Mouse (Mus musculus): Measurements from ENCODE around the gene Htr1f. TPM values are rescaled to one million over a fixed set of nuclear protein-coding genes. Genes with fewer than 3 reads are reported as not detected.
"Not testable (repeated sequence)": the region's sequence is repeated elsewhere in the genome, so short reads cannot be mapped to it uniquely, and the experiment has no call there.

The Htr1f gene
- 0.18 and 0.39 TPM in 2 replicates for polyA plus RNA-seq (2016; fragmentation: Nextera tagmentation; extraction: Ambion mirVana)

DNA sequence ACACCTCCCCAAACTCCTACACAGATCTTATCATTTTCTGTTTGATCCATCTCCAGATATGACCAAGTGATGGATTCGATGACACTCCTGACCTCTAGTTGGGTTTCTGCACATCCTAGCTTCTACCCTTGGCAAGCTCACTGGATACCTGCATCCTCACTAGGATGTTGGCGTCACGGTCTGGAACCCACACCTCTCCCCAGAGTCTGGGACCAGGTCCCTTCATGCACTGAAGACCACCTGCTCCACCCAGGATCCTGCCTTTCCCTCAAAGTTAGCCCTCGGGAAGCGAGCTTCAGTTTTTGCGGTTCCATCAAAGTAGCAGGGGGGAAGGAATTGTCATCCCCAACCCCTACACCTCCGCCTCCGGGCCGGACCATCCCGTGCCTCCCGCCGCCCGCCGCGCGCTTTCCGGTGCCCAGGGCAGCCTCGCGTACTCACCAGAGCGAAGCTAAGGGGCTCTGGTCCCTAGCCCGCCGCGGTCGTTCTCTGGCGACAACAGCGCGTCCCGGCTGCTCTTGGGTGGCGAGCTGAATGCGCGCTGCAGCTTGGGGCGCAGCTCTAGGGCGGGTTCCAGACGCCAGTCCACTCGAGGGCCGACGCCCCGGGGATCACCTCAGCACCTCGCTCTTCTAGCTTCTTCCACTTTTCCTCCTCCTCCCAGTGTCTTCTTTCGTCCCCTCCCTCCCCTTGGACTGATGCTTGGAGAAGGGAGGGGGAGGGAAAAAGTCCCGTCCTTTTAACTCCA, at the start of gene Htr1f:
Gene Htr1f, minus strand, starts transcription at position 671 of the 748 bp plus-strand sequence.
- peak; percentile 87 for ATAC-seq (ENCODE audit: low FRiP score, low read depth)
- H3K36me3 ChIP-seq: no peaks in the 10 kb centered on the region
- no peak within 1 kb of the TSS for H3K27ac ChIP-seq (replicated peaks)
- peak within 1 kb of the TSS; percentile 49 for H3K9ac ChIP-seq (replicated peaks)
- peaks cover 24% of the 10 kb centered on the region for H3K27me3 ChIP-seq
- H3K4me1 ChIP-seq: 0 out of 2 replicates have a peak, but pooled peaks cover 3% of the 10 kb centered on the region
- H3K9me3 ChIP-seq: no peaks in the 10 kb centered on the region
- WGBS: 5% methylated on average over 41 of the region's 41 CpGs
- H3K4me3 ChIP-seq: peak within 1 kb of the TSS; percentile 44
- peak within 1 kb of the TSS; percentile 85 for H3K4me2 ChIP-seq (replicated peaks)

DNA sequence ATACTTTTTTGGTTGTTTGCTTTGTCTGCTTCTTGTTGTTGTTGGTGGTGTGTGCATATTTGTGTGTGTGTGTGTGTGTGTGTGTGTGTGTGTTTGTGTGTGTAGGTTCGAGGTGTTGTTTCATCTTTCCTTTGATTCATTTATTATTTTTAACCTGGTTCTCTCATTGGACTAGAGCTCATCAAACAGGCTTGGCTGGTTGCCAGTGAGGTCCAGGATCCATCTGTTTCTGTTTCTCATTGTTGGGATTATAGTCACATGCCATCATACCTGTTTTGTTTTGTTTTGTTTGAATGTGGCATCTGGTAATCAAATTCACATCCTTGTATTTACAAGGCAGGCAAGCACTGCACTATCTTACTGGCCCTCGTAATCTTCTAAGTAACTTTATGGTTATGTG, 34.1 kb upstream of the Htr1f start:
- Histone ChIP-seq H3K9ac (replicated peaks) (no peak overlapping the region), H3K4me3 (no peak overlapping the region), H3K36me3 (no peaks in the 10 kb centered on the region), H3K4me2 (replicated peaks) (no peak overlapping the region), H3K27ac (replicated peaks) (no peak overlapping the region), H3K4me1 (no peaks in the 10 kb centered on the region), H3K27me3 (no peaks in the 10 kb centered on the region), H3K9me3 (no peaks in the 10 kb centered on the region)
- ATAC-seq (ENCODE audit: low FRiP score, low read depth): no peak
- WGBS: 87% methylated on average over 2 of the region's 2 CpGs

DNA sequence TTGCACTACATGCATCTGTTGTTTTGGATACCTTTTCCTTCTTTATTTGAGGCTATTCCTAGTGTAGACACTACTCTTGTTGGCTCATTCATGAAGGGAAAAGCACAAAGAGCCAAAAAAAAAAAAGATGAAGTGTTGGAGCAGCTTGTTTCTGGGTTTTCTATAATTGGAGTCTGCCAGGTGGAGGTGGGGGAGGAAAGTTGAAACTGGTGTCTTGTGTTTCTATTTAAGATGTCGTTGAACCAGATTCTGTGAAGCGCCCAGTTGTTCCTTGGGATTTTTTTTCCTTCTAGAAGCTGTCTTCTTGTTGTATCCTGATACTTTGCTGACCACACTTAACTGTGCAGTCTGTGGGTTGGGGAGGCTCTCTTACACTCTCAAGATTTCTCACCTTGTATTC, 23.7 kb upstream of the Htr1f start:
- 82% methylated on average over 2 of the region's 2 CpGs for WGBS
- Histone ChIP-seq H3K36me3 (no peaks in the 10 kb centered on the region), H3K9ac (replicated peaks) (no peak overlapping the region), H3K27ac (replicated peaks) (no peak overlapping the region), H3K4me3 (no peak overlapping the region), H3K4me1 (no peaks in the 10 kb centered on the region), H3K9me3 (no peaks in the 10 kb centered on the region), H3K27me3 (no peaks in the 10 kb centered on the region), H3K4me2 (replicated peaks) (no peak overlapping the region)
- ATAC-seq (ENCODE audit: low FRiP score, low read depth): no peak

DNA sequence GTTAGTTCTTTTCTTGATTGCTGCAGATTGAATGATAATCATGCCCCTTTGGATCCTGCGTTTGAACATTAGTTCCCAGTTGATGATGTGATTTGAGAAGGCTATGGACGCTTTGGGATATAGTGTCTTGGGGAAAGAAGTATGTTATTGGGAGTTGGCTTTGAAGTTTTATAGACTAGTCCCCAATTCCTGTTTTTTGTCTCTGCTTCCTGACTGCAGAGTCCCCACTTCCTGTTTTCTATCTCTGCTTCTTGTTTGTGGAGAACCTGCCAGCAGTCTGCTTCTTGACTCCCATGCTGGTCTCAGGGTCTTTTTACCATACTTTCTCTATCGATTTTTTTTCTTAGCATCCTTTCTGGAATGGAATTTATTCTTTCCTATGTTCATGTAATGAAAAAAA, 22.2 kb upstream of the Htr1f start:
- Histone ChIP-seq H3K9ac (replicated peaks) (no peak overlapping the region), H3K27me3 (no peaks in the 10 kb centered on the region), H3K4me2 (replicated peaks) (no peak overlapping the region), H3K36me3 (no peaks in the 10 kb centered on the region), H3K27ac (replicated peaks) (no peak overlapping the region), H3K4me3 (no peak overlapping the region), H3K4me1 (no peaks in the 10 kb centered on the region), H3K9me3 (no peaks in the 10 kb centered on the region)
- WGBS: 92% methylated on average over 3 of the region's 3 CpGs
- ATAC-seq (ENCODE audit: low FRiP score, low read depth): no peak

DNA sequence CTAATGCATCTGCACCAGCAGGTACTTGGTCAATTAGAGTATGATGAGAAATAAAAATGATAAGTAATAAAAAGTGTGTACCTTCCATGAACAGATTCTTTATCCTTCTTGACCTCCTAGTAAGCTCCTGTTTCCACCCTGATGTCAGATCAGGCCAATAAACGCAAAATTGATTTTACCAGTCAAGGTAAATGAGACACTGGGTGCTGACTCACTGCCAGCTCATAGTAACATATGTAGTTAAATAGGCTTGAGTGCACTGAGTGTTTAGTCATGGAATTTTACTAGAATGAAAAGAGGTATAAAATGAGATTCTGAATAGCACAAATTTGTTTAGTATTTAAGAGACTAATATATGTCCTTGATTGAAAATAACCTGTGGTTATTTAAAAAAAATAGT, 6.6 kb upstream of the Htr1f start:
- Histone ChIP-seq H3K4me2 (replicated peaks) (no peak overlapping the region), H3K9ac (replicated peaks) (no peak overlapping the region), H3K4me3 (no peak overlapping the region), H3K36me3 (no peaks in the 10 kb centered on the region), H3K4me1 (no peaks in the 10 kb centered on the region), H3K9me3 (no peaks in the 10 kb centered on the region), H3K27ac (replicated peaks) (no peak overlapping the region), H3K27me3 (no peaks in the 10 kb centered on the region)
- ATAC-seq (ENCODE audit: low FRiP score, low read depth): no peak
- 85% methylated on average over 1 of the region's 1 CpGs for WGBS

DNA sequence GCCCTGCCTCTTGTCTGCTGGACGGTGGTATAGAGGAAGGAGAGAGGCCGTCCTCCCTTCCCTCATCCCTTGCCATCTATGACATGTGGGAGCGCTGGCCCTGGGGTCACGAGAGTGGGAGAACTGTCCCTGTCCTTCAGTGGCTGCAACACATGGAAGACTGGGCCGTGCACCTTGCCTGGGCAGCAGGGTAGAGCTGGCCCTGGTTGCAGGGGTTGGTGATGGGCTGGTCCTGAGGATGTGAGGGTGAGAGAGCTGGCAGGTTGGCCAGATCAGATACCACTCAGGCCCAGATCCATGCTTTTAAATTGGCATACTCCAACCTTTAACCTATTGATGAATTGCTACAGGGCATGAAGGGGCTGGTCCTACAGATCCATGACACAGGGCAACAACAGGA, 12.1 kb downstream of the Htr1f start:
- ATAC-seq (ENCODE audit: low FRiP score, low read depth): no peak
- Histone ChIP-seq H3K4me1 (no peaks in the 10 kb centered on the region), H3K9me3 (no peaks in the 10 kb centered on the region), H3K9ac (replicated peaks) (no peak overlapping the region), H3K4me3 (no peak overlapping the region), H3K36me3 (no peaks in the 10 kb centered on the region), H3K27me3 (no peaks in the 10 kb centered on the region), H3K27ac (replicated peaks) (no peak overlapping the region), H3K4me2 (replicated peaks) (no peak overlapping the region)
- 90% methylated on average over 5 of the region's 5 CpGs for WGBS

DNA sequence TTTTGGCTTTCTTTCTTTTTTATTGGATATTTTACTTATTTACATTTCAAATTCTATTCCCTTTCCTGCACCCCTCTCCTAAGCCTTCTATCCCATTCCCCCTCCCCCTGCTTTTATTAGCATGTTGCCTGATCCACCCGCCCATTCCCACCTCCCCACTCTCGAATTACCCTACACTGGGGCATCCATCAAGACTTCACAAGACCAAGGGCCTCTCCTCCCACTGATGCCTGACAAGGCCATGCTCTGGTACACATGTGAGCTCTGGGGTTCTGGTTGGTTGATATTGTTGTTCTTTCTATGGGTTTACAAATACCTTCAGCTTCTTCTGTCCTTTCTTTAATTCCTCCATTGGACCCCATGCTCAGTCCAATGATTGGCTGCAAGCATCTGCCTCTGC, 22.2 kb downstream of the Htr1f start:
- H3K27ac ChIP-seq (replicated peaks): no peak overlapping the region
- no peak for ATAC-seq (ENCODE audit: low FRiP score, low read depth)
- no peaks in the 10 kb centered on the region for H3K9me3 ChIP-seq
- H3K4me1 ChIP-seq: no peaks in the 10 kb centered on the region
- no peaks in the 10 kb centered on the region for H3K36me3 ChIP-seq
- H3K4me2 ChIP-seq (replicated peaks): no peak overlapping the region
- 61% methylated on average over 2 of the region's 2 CpGs for WGBS
- no peak overlapping the region for H3K9ac ChIP-seq (replicated peaks)
- H3K27me3 ChIP-seq: no peaks in the 10 kb centered on the region
- H3K4me3 ChIP-seq: no peak overlapping the region

DNA sequence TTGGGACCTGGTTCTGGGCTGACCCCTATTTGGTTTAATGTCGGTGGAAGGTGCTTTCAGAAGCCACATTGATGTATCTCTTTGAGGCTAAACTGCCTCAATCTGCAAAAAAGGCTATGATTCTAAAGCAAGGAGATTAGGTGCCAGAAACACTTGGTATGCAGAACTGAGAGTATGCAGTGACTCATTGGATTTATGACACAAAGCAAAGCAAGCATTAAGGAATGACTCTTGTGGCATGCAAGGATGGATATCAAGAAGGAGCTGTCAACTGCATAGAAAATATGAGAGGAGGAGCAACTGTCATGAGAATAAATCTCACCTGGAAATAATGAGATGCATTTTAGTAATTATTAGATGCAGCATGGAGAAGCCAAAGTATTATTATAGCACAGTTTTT, 35.8 kb downstream of the Htr1f start:
- H3K36me3 ChIP-seq: no peaks in the 10 kb centered on the region
- 75% methylated on average over 1 of the region's 1 CpGs for WGBS
- no peak overlapping the region for H3K4me3 ChIP-seq
- no peaks in the 10 kb centered on the region for H3K9me3 ChIP-seq
- H3K4me2 ChIP-seq (replicated peaks): no peak overlapping the region
- ATAC-seq (ENCODE audit: low FRiP score, low read depth): no peak
- H3K27ac ChIP-seq (replicated peaks): no peak overlapping the region
- H3K9ac ChIP-seq (replicated peaks): no peak overlapping the region
- no peaks in the 10 kb centered on the region for H3K27me3 ChIP-seq
- H3K4me1 ChIP-seq: no peaks in the 10 kb centered on the region

DNA sequence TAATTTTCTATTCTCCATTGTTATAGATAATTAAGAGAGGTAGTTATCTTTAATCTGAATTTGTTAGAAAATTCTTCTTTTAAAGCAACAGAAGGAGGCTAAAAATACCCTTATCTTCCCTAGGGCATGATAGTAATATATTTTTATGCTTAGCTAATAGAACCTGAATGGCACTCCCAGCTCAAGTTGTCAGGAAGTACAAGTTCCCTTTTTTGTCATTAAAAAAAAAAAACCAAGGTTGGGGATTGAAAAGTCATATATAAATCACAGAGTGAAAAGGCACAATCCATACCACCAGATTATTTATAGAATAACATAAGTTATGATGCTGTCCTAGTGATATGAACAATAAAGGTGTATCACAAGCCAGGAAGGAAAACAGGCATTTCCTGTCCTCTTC, 39.4 kb downstream of the Htr1f start:
- Histone ChIP-seq H3K9me3 (no peaks in the 10 kb centered on the region), H3K27me3 (no peaks in the 10 kb centered on the region), H3K4me2 (replicated peaks) (no peak overlapping the region), H3K4me1 (no peaks in the 10 kb centered on the region), H3K9ac (replicated peaks) (no peak overlapping the region), H3K4me3 (no peak overlapping the region), H3K27ac (replicated peaks) (no peak overlapping the region), H3K36me3 (no peaks in the 10 kb centered on the region)
- ATAC-seq (ENCODE audit: low FRiP score, low read depth): no peak

DNA sequence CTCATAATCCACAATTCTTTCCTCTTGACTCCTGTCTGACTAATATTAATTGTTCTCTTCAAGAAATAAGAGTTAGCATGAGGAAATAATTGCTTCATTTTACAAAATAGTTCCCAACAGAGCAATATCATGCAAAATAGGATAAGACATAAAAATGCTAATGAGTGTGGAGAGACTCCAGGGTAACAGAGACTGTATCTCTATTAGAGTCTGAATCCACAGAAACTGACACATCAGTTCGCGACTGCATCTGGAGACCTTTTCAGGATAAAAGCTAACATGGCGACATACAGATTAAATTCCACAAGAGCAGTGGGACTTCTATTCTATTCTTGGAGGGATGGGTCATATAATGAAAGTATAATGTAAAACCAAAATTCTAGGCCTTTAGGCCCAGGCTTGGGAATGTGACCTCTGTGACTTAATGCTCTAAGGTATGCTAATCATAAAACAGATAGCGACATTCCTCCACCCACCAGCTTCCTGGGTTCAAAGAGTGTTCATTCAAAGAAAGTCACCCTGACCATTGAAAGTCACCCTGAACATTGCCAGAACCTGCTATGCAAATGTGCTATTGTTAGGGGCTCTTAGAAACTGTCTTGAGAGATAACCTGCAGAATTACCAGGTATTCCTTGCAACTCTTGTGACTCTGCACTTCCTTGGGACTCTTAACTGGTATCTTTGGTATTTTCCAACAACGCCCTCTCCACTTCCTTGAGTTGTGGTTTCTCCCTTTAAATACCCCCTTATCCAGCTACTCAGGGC, 67.8 kb downstream of the Htr1f start:
- 91% methylated on average over 5 of the region's 5 CpGs for WGBS
- not testable (repeated sequence) for H3K4me1 ChIP-seq; H3K36me3 ChIP-seq; H3K9me3 ChIP-seq; H3K27ac ChIP-seq (replicated peaks); H3K4me3 ChIP-seq; H3K4me2 ChIP-seq (replicated peaks); H3K9ac ChIP-seq (replicated peaks); ATAC-seq (ENCODE audit: low FRiP score, low read depth); H3K27me3 ChIP-seq

DNA sequence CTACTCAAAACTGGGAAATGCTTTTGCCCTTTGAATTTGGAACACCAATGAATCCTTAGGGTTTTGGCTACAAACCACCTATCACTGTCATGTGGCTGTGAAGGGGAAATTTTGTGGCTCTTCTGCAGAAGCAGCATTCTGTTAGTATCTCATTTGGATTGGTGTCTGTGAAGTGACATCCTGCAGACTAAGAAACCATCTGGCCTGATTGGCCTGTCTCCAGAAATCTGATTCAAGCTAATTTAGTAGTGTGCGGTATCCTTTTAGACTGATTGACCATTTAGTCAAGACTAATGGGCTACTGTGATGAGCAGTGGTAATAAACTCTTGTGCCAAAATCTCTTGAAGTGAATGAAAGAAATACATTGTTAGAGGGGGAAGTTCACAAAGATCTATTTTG, 76.0 kb downstream of the Htr1f start:
- H3K4me3 ChIP-seq: no peak overlapping the region
- H3K4me1 ChIP-seq: no peaks in the 10 kb centered on the region
- no peak overlapping the region for H3K9ac ChIP-seq (replicated peaks)
- no peaks in the 10 kb centered on the region for H3K36me3 ChIP-seq
- no peak overlapping the region for H3K4me2 ChIP-seq (replicated peaks)
- H3K27ac ChIP-seq (replicated peaks): no peak overlapping the region
- H3K9me3 ChIP-seq: no peaks in the 10 kb centered on the region
- 89% methylated on average over 1 of the region's 1 CpGs for WGBS
- ATAC-seq (ENCODE audit: low FRiP score, low read depth): no peak
- H3K27me3 ChIP-seq: no peaks in the 10 kb centered on the region

DNA sequence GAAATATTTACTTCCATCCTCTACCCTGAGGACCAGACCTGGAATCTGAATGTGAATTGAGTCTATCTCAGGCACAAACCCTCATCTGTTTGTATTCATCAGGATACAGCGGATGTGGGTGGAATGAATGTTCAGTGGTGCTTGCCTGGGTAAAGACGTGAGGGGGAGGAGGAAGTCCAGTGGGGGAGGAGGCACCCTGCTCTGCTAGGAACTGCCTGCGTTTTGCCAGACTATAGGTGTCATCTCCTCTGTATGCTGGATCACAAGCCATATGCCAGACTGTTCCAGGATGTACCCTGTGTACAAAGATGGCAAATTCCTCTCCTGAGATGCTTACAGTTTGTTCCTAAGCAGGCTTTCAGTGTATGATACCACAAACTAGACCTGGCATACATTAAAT, 83.3 kb downstream of the Htr1f start:
- no peak overlapping the region for H3K9ac ChIP-seq (replicated peaks)
- H3K27me3 ChIP-seq: no peaks in the 10 kb centered on the region
- no peaks in the 10 kb centered on the region for H3K36me3 ChIP-seq
- WGBS: 83% methylated on average over 3 of the region's 3 CpGs
- H3K4me2 ChIP-seq (replicated peaks): no peak overlapping the region
- H3K4me3 ChIP-seq: no peak overlapping the region
- H3K4me1 ChIP-seq: no peaks in the 10 kb centered on the region
- no peak overlapping the region for H3K27ac ChIP-seq (replicated peaks)
- H3K9me3 ChIP-seq: no peaks in the 10 kb centered on the region
- ATAC-seq (ENCODE audit: low FRiP score, low read depth): no peak

All from midbrain, embryonic 12.5 days (tissue).